Mouse (Mus musculus): ENCODE measurements around the gene Thpo. TPM values are rescaled to one million over a fixed set of nuclear protein-coding genes. Genes with fewer than 3 reads are reported as not detected.

The Thpo gene
- polyA plus RNA-seq, 1 experiment from 2014 or later: 1.2 TPM

DNA sequence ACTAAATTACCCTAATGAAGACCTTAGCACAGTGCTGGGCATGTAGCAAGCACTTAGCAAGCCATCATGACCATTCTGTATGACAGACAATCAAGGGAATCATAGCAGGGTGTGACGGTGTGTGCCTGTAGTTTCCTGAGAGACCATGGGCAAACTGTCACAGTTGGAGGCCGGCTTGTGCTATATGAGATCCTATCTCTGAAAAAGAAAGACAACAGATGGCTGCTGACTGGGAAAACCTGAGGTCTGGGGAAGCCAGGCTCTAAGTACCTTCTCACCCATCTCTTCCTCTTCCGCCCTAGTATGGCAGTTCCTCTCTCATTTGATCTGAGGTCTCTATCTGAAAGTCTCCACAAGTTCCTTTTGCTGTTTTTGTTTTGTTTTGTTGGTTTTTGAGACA, 28.5 kb downstream of the Thpo start:
- Histone ChIP-seq H3K4me3 (ENCODE audit: low read depth, low read length) (no peak overlapping the region), H3K27ac (ENCODE audit: low read depth) (no peak overlapping the region), H3K4me2 (ENCODE audit: low read length) (no peak overlapping the region), H3K9me3 (ENCODE audit: control insufficient read depth, low read length) (no peaks in the 10 kb centered on the region), H3K36me3 (ENCODE audit: control insufficient read depth, insufficient read depth, low read length) (peaks cover 49% of the 10 kb centered on the region), H3K4me1 (replicated peaks; ENCODE audit: control insufficient read depth, insufficient read depth, low read length) (peaks cover 15% of the 10 kb centered on the region), H3K9ac (ENCODE audit: low read length) (no peak overlapping the region), H3K27me3 (replicated peaks; ENCODE audit: control insufficient read depth, insufficient read depth, low read length) (no peaks in the 10 kb centered on the region)
- no peak for DNase-seq (ENCODE audit: low spot score)
- 84% methylated on average over 3 of the region's 3 CpGs for WGBS
- ATAC-seq (replicated peaks; ENCODE audit: low FRiP score, low TSS enrichment, low read depth): no peak

DNA sequence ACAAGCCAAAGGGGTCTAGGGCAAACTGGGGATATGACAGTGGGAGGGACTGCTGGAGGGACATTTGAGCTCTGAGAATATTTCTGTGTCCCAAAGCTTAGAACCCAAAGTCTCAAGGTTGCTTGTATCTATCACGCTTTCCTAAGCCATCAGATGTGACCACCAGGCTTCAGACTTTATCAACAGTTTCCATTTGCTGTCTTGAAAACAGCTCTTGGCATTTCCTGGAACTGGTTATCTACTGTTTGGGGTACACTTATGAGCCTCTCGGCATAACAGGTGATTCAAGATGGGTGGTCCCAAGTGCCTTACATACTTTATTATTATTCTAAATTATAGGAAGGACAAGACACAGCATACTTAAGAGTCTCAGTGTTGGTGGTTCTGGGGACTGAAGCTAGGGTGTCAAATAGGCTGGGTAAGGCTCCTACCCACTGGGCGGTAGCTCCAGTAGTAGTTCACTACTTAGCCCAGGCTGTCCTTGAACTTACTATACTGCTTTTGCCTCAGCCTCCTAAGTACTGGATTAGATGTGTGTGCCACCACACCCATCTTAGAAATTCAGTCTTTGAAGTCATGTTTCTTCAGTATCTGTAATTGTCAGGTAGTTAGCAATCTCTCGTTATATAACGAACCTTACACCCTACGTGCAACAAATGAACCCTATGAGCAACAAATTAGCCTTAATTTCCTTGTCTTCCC, 30.5 kb downstream of the Thpo start:
- Histone ChIP-seq H3K9me3 (ENCODE audit: control insufficient read depth, low read length) (no peaks in the 10 kb centered on the region), H3K4me2 (ENCODE audit: low read length) (no peak overlapping the region), H3K27me3 (replicated peaks; ENCODE audit: control insufficient read depth, insufficient read depth, low read length) (no peaks in the 10 kb centered on the region), H3K4me3 (ENCODE audit: low read depth, low read length) (no peak overlapping the region), H3K27ac (ENCODE audit: low read depth) (no peak overlapping the region), H3K4me1 (replicated peaks; ENCODE audit: control insufficient read depth, insufficient read depth, low read length) (peaks cover 15% of the 10 kb centered on the region), H3K9ac (ENCODE audit: low read length) (no peak overlapping the region), H3K36me3 (ENCODE audit: control insufficient read depth, insufficient read depth, low read length) (peaks cover 48% of the 10 kb centered on the region)
- 89% methylated on average over 6 of the region's 6 CpGs for WGBS
- DNase-seq (ENCODE audit: low spot score) (no peak), ATAC-seq (replicated peaks; ENCODE audit: low FRiP score, low TSS enrichment, low read depth) (no peak)

DNA sequence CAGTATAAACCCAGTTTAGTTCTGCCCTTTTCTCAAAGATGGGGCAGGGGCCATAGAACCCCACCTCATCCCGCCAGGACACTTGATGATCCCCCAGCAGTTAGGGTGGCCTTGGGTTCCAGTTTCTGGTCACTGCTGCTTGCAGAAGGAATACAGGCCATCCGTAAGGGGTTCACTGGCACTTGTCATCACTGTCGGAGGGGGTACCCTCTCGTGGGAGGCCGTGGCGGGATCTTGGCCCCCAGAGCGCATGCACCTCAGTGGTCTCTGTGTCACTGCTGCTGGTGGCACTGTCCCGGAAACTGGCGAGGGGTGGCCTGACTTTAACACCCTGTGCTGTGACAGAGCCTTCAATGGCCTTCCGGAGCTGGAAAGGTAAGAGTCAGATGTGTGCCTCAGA, 31.2 kb downstream of the Thpo start:
- H3K4me3 ChIP-seq (ENCODE audit: low read depth, low read length): no peak overlapping the region
- peaks cover 15% of the 10 kb centered on the region for H3K4me1 ChIP-seq (replicated peaks; ENCODE audit: control insufficient read depth, insufficient read depth, low read length)
- 95% methylated on average over 10 of the region's 10 CpGs for WGBS
- H3K36me3 ChIP-seq (ENCODE audit: control insufficient read depth, insufficient read depth, low read length): peaks cover 40% of the 10 kb centered on the region
- DNase-seq (ENCODE audit: low spot score): no peak
- H3K4me2 ChIP-seq (ENCODE audit: low read length): no peak overlapping the region
- no peaks in the 10 kb centered on the region for H3K9me3 ChIP-seq (ENCODE audit: control insufficient read depth, low read length)
- H3K27me3 ChIP-seq (replicated peaks; ENCODE audit: control insufficient read depth, insufficient read depth, low read length): no peaks in the 10 kb centered on the region
- no peak overlapping the region for H3K9ac ChIP-seq (ENCODE audit: low read length)
- H3K27ac ChIP-seq (ENCODE audit: low read depth): no peak overlapping the region
- no peak; the same call in 1 of the 2 replicates for ATAC-seq (replicated peaks; ENCODE audit: low FRiP score, low TSS enrichment, low read depth)

DNA sequence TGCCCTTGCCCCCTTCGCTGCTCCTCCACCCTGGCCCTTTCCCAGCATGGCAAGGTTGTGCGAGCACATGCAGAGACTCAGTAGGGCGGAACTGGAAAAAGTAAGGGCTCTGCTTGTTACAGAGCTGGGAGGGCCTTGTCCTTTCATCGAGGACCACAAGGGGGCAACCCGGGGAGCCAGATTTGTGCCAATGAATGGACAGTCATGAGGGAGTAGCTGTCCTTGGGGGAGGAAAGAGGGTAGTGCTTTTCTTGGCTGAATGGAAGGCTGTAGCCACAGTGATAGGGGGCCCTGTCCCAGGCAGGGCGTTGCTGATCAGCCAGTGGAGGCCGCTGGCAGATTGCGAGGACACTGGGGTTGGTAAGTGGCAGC, 31.8 kb downstream of the Thpo start:
- Histone ChIP-seq H3K9ac (ENCODE audit: low read length) (peak overlapping the region; percentile 7; the same call in 1 of the 2 replicates), H3K27ac (ENCODE audit: low read depth) (no peak overlapping the region), H3K9me3 (ENCODE audit: control insufficient read depth, low read length) (no peaks in the 10 kb centered on the region), H3K4me3 (ENCODE audit: low read depth, low read length) (no peak overlapping the region), H3K27me3 (replicated peaks; ENCODE audit: control insufficient read depth, insufficient read depth, low read length) (no peaks in the 10 kb centered on the region), H3K36me3 (ENCODE audit: control insufficient read depth, insufficient read depth, low read length) (peaks cover 34% of the 10 kb centered on the region), H3K4me1 (replicated peaks; ENCODE audit: control insufficient read depth, insufficient read depth, low read length) (peaks cover 15% of the 10 kb centered on the region), H3K4me2 (ENCODE audit: low read length) (no peak overlapping the region)
- DNase-seq (ENCODE audit: low spot score) (peak; percentile 81), ATAC-seq (replicated peaks; ENCODE audit: low FRiP score, low TSS enrichment, low read depth) (peak; percentile 68)
- WGBS: 14% methylated on average over 8 of the region's 8 CpGs

DNA sequence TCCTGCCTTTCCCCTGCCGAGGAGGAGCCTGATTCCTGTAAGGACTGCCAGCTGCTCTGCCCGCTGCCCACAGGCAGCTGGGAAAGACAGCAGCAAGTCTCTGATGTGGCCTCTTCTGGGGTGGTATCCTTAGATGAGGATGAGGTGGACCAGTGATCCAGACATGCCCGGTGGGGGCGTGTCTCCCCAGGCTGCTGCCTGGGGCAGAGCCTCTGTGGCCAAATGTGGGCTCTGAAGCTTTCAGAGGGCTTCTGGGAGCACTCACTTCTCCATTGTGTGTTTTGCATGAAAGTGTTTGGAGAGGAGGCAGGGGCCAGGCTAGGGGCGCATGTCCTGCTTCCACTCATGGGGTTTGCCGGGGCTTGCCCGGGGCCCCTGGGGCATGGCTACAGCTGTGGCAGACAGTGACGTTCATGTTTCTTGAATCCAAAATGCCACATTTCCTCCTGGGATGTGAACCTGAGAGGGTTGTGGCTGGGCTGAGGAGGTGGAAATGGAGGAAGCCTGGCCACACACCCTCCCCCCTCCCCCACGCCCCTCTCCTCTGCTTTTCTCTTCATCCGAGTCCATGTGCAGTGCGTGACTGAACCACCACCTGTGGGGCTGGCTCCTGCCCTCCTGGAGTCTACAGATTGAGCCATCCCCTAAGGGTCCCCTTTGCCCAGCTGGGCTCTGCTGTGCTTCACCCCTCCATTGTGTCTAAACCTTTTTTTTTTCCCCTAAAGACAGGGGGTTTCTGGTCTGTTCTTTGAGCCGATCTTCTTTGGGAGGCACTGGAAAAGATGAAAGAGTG, 32.4 kb downstream of the Thpo start:
- Histone ChIP-seq H3K9ac (ENCODE audit: low read length) (peak overlapping the region; percentile 10), H3K4me1 (replicated peaks; ENCODE audit: control insufficient read depth, insufficient read depth, low read length) (peaks cover 15% of the 10 kb centered on the region), H3K27ac (ENCODE audit: low read depth) (0 out of 2 replicates have a peak overlapping the region, but pooled peaks have one; percentile 33), H3K36me3 (ENCODE audit: control insufficient read depth, insufficient read depth, low read length) (peaks cover 28% of the 10 kb centered on the region), H3K4me2 (ENCODE audit: low read length) (no peak overlapping the region), H3K4me3 (ENCODE audit: low read depth, low read length) (no peak overlapping the region), H3K27me3 (replicated peaks; ENCODE audit: control insufficient read depth, insufficient read depth, low read length) (no peaks in the 10 kb centered on the region), H3K9me3 (ENCODE audit: control insufficient read depth, low read length) (no peaks in the 10 kb centered on the region)
- ATAC-seq (replicated peaks; ENCODE audit: low FRiP score, low TSS enrichment, low read depth) (no peak), DNase-seq (ENCODE audit: low spot score) (no peak)
- WGBS: 21% methylated on average over 12 of the region's 12 CpGs

DNA sequence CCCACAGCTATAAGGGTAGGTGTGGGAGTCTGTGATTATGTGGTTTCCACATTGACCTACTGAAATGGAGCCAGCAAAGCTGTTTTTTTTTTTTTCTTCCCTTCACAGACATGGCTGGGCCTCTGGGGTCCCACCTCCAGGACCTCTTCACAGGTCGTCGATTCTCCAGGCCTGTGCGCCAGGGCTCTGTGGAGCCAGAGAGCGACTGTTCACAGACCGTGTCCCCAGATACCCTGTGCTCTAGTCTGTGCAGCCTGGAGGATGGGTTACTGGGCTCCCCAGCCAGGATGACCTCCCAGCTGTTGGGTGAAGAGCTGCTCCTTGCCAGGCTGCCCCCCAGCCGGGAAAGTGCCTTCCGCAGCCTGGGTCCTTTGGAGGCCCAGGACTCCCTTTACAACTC, 33.0 kb downstream of the Thpo start:
- Histone ChIP-seq H3K4me1 (replicated peaks; ENCODE audit: control insufficient read depth, insufficient read depth, low read length) (peaks cover 15% of the 10 kb centered on the region), H3K9me3 (ENCODE audit: control insufficient read depth, low read length) (no peaks in the 10 kb centered on the region), H3K27ac (ENCODE audit: low read depth) (0 out of 2 replicates have a peak overlapping the region, but pooled peaks have one; percentile 33), H3K4me2 (ENCODE audit: low read length) (no peak overlapping the region), H3K36me3 (ENCODE audit: control insufficient read depth, insufficient read depth, low read length) (peaks cover 23% of the 10 kb centered on the region), H3K9ac (ENCODE audit: low read length) (no peak overlapping the region; the same call in 1 of the 2 replicates), H3K4me3 (ENCODE audit: low read depth, low read length) (no peak overlapping the region), H3K27me3 (replicated peaks; ENCODE audit: control insufficient read depth, insufficient read depth, low read length) (no peaks in the 10 kb centered on the region)
- no peak for DNase-seq (ENCODE audit: low spot score)
- 55% methylated on average over 7 of the region's 7 CpGs for WGBS
- ATAC-seq (replicated peaks; ENCODE audit: low FRiP score, low TSS enrichment, low read depth): no peak

DNA sequence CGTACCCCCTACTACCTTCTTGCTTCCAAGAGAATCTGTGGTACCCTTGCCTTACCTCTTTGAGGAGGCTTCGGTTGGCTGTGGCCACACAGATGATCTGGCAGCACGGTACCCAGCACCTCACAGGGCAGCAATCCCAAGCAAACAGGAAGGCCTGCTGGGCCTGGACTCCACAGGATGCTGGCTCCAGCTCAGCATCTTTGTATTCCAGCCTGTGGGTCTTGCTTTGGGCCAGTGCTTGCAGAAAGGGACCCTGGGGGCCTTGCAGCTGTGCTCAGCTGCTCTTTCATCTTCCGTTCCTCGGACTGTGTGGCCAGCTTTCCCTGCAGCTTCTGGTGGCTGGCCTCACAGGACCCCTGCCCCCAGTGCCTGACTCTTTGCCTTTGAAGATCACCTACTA, 34.3 kb downstream of the Thpo start:
- 54% methylated on average over 5 of the region's 5 CpGs for WGBS
- ATAC-seq (replicated peaks; ENCODE audit: low FRiP score, low TSS enrichment, low read depth): no peak

DNA sequence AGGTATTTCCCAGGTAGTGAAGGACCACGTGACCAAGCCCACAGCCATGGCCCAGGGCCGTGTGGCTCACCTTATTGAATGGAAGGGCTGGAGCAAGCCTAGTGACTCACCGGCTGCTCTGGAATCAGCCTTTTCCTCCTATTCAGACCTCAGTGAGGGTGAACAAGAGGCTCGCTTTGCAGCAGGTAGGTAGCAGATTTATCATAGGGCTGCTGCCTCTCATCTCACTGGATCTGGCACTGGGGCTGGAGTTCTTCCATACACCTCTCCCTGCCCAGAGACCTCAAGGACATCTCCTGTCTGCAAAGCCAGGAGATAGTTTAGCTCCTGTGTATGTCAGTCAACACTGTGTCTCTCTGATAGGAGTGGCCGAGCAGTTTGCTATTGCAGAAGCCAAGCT, 35.0 kb downstream of the Thpo start:
- H3K27ac ChIP-seq (ENCODE audit: low read depth): no peak overlapping the region
- peaks cover 11% of the 10 kb centered on the region; the same call in 1 of the 2 replicates for H3K36me3 ChIP-seq (ENCODE audit: control insufficient read depth, insufficient read depth, low read length)
- H3K9me3 ChIP-seq (ENCODE audit: control insufficient read depth, low read length): no peaks in the 10 kb centered on the region
- WGBS: 78% methylated on average over 5 of the region's 5 CpGs
- H3K4me1 ChIP-seq (replicated peaks; ENCODE audit: control insufficient read depth, insufficient read depth, low read length): peaks cover 22% of the 10 kb centered on the region
- H3K4me2 ChIP-seq (ENCODE audit: low read length): no peak overlapping the region
- no peaks in the 10 kb centered on the region for H3K27me3 ChIP-seq (replicated peaks; ENCODE audit: control insufficient read depth, insufficient read depth, low read length)
- H3K4me3 ChIP-seq (ENCODE audit: low read depth, low read length): no peak overlapping the region
- no peak for ATAC-seq (replicated peaks; ENCODE audit: low FRiP score, low TSS enrichment, low read depth)
- no peak overlapping the region for H3K9ac ChIP-seq (ENCODE audit: low read length)
- DNase-seq (ENCODE audit: low spot score): no peak

More for the DNA sequence above, 34.3 kb downstream of the Thpo start:
- no peaks in the 10 kb centered on the region for H3K9me3 ChIP-seq (ENCODE audit: control insufficient read depth, low read length)
- peaks cover 22% of the 10 kb centered on the region for H3K4me1 ChIP-seq (replicated peaks; ENCODE audit: control insufficient read depth, insufficient read depth, low read length)
- H3K36me3 ChIP-seq (ENCODE audit: control insufficient read depth, insufficient read depth, low read length): peaks cover 11% of the 10 kb centered on the region; the same call in 1 of the 2 replicates
- no peak overlapping the region for H3K4me2 ChIP-seq (ENCODE audit: low read length)
- no peak overlapping the region for H3K9ac ChIP-seq (ENCODE audit: low read length)
- no peak for DNase-seq (ENCODE audit: low spot score)
- no peak overlapping the region for H3K27ac ChIP-seq (ENCODE audit: low read depth)
- no peak overlapping the region for H3K4me3 ChIP-seq (ENCODE audit: low read depth, low read length)
- no peaks in the 10 kb centered on the region for H3K27me3 ChIP-seq (replicated peaks; ENCODE audit: control insufficient read depth, insufficient read depth, low read length)

Data from intestine, embryonic 14.5 days (tissue).